Mouse (Mus musculus) hindbrain, embryonic 12.5 days (tissue): ENCODE data around the gene Ifrd2. TPM values are rescaled to one million over a fixed set of nuclear protein-coding genes. Genes with fewer than 3 reads are reported as not detected.

ENCODE experiments used
- ATAC-seq: fragments of 200-750 bp; cut with Nextera tagmentation; 2 replicates; pipeline ENCODE4 v1.8.0; 2017; ENCODE audit warnings: moderate TSS enrichment; ENCODE audit not compliant: low FRiP score
- H3K27ac ChIP-seq: fragments of 300-500 bp; sonication (generic); 2 replicates; pipeline ENCODE4 v1.5.1; 2016; ENCODE audit warnings: mild to moderate bottlenecking
- H3K27me3 ChIP-seq: fragments of 300-500 bp; sonication (generic); 2 replicates; pipeline ENCODE4 v1.6.1; 2016; ENCODE audit warnings: mild to moderate bottlenecking
- H3K36me3 ChIP-seq: fragments of 300-500 bp; sonication (generic); 2 replicates; pipeline ENCODE4 v1.6.1; 2016; ENCODE audit warnings: mild to moderate bottlenecking
- H3K4me1 ChIP-seq: fragments of 300-500 bp; sonication (generic); 2 replicates; pipeline ENCODE4 v1.6.1; 2016
- H3K4me2 ChIP-seq: fragments of 300-500 bp; sonication (generic); replicated peaks from 2 replicates; pipeline ENCODE4 v1.6.1; 2016; ENCODE audit warnings: mild to moderate bottlenecking
- H3K4me3 ChIP-seq: fragments of 300-500 bp; sonication (generic); 2 replicates; pipeline ENCODE4 v1.5.1; 2016; ENCODE audit warnings: mild to moderate bottlenecking
- H3K9ac ChIP-seq: fragments of 300-500 bp; sonication (generic); 2 replicates; pipeline ENCODE4 v1.6.1; 2016; ENCODE audit warnings: mild to moderate bottlenecking, moderate library complexity
- H3K9me3 ChIP-seq: fragments of 300-500 bp; sonication (generic); replicated peaks from 2 replicates; pipeline ENCODE4 v1.6.1; 2016; ENCODE audit warnings: mild to moderate bottlenecking
- WGBS: fragments of 180-500 bp; shearing (Covaris S2); methylation state at CpG from one replicate; pipeline ENCODE4 v1.1.7; 2016; 5-methylcytosine and 5-hydroxymethylcytosine counted together
- polyA plus RNA-seq: library from polyadenylated mRNA; unstranded; fragments of >200 nt; fragmentation: Nextera tagmentation; extraction: Ambion mirVana; gene quantifications from 2 replicates; pipeline ENCODE4 v1.2.1, GENCODE M21; 2016

Ifrd2 gene
- polyA plus RNA-seq: 19.5 and 21.9 TPM in 2 replicates

DNA sequence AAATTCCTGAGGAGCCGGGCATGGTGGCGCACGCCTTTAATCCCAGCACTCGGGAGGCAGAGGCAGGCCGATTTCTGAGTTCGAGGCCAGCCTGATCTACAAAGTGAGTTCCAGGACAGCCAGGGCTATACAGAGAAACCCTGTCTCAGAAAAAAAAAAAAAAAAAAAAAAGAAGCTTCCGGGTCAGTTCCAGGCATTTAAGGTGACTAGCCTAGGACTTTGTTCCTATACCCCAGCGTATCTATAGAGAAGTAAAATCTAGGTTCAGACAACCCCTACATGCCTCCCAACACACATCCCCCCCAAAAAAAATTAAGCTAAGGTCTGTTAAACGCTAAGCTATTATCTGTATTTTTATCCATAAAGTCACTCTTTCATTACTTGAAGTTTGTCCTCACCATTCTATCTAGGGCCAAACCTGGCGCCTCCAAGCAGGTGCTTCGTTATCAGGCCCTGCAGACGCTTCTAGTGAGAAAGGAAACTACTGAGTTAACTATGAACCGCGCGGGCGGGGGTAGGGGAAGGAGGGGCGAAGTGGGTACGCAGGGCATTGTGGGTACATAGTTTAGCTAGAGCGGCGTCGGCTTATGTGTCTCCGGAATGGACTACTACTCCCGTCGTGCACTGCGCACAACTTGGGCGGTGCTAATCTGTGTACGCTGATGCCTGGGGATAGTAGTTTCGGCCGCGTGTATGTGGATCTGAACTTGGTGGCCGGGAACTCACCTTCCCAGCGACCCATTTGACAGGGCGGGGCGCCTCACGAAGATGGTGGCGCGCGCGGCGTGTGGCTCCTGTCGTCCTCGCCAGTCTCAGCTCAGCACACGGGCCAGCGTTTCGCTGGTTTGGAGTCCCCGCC is at the start of gene Ifrd2:
TSS of gene Ifrd2 (plus strand) at position 669 of the 859 bp plus-strand sequence.
- ATAC-seq: peak; percentile 98
- Histone ChIP-seq H3K27me3 (no peaks in the 10 kb centered on the region), H3K9ac (peak within 1 kb of the TSS; percentile 61), H3K4me1 (peaks cover 13% of the 10 kb centered on the region), H3K36me3 (peaks cover 34% of the 10 kb centered on the region), H3K4me2 (peak within 1 kb of the TSS; percentile 86), H3K4me3 (peak within 1 kb of the TSS; percentile 60), H3K27ac (no peak within 1 kb of the TSS), H3K9me3 (no peaks in the 10 kb centered on the region)
- 14% methylated on average over 46 of the region's 46 CpGs for WGBS

DNA sequence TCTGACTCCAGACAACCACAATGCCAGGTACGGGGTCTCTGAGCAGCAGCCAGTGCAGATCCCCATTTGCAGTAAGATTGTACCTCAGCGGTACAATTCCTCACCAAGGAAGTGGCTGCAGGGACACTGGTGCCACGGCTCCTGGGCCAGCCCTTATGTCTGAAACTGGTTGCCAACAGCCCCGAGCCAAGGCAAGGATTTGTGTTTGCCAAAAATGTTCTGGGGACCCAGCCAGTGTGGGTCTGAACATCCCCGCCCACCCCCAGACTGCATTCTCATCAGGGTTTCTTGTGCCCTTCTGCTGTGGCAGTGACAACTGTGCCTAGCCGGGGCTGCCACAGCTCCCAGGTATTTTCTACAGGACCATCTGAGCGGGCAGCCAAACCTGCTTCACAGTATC is 49.2 kb upstream of the Ifrd2 start:
- no peak overlapping the region for H3K4me3 ChIP-seq
- H3K4me1 ChIP-seq: peaks cover 52% of the 10 kb centered on the region
- H3K27ac ChIP-seq: no peak overlapping the region
- WGBS: 94% methylated on average over 7 of the region's 7 CpGs
- H3K9me3 ChIP-seq: no peaks in the 10 kb centered on the region
- H3K27me3 ChIP-seq: no peaks in the 10 kb centered on the region
- peaks cover 31% of the 10 kb centered on the region for H3K36me3 ChIP-seq
- H3K9ac ChIP-seq: no peak overlapping the region
- H3K4me2 ChIP-seq: no peak overlapping the region
- no peak for ATAC-seq

DNA sequence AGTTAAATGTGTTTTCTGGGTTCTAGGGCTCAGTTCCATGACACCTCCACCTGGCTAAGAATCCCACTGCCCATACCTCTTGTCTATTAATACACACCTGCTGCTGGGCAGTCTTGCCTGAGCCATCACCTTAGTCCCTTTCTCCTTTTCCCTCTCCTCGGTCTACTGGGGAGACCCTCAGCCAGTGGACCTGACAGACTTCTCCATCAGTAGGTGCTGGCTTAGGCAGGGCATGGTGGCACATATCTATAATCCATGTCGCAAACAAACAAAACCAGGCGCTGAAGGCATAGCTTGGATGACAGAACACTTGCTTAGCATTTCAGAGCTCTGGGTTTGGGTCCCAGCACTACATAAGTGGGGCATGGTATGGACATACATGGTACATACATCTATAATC is 48.7 kb upstream of the Ifrd2 start:
- Histone ChIP-seq H3K4me3 (no peak overlapping the region), H3K27ac (no peak overlapping the region), H3K9ac (no peak overlapping the region), H3K4me1 (peaks cover 50% of the 10 kb centered on the region), H3K27me3 (no peaks in the 10 kb centered on the region), H3K9me3 (no peaks in the 10 kb centered on the region), H3K36me3 (peaks cover 36% of the 10 kb centered on the region), H3K4me2 (no peak overlapping the region)
- no peak for ATAC-seq
- over 99% methylated on average over 3 of the region's 3 CpGs for WGBS

DNA sequence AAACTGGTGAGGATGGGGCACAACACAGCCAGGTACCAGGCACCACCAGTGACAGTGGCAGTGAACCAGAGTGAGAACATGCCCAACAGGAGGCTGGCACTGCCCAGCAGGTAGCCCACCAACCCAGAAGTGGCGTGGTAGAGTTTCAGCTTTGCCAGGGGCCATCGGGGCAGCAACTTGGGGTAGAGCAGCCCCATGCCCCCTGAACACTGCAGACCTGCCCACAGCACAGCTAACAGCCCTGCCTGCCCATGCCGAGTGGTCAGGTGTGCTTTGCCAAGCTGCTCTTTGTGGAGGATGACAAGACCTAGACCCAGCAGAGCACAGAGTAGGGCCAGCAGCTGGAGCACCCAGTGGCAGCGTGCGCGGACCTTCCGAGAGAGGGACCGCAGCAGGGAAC is 47.5 kb upstream of the Ifrd2 start:
- no peak for ATAC-seq
- H3K9ac ChIP-seq: no peak overlapping the region
- H3K4me1 ChIP-seq: peaks cover 47% of the 10 kb centered on the region
- H3K4me2 ChIP-seq: no peak overlapping the region
- no peak overlapping the region for H3K4me3 ChIP-seq
- WGBS: 93% methylated on average over 8 of the region's 8 CpGs
- H3K9me3 ChIP-seq: no peaks in the 10 kb centered on the region
- no peaks in the 10 kb centered on the region for H3K27me3 ChIP-seq
- H3K27ac ChIP-seq: no peak overlapping the region
- H3K36me3 ChIP-seq: peaks cover 48% of the 10 kb centered on the region

DNA sequence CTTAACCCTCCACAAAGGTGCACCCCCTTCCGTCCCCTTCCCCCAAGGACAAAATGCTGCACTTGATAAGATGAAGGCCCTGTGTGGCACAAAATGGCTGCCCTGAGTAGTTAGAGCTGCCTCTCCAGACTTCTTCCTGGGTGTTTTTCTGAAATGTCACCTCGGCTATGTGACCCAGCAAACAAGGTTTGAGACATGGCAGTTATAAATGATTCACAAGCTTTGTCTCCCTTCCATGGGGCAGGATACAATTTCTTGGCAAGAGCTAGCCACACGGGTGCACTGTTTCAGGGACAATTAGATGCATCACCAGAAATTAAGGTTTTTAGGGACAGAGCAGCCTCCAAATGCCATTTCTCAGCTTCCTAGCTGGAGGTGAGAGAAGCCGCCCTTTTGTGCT is 47.0 kb upstream of the Ifrd2 start:
- Histone ChIP-seq H3K4me1 (peaks cover 42% of the 10 kb centered on the region), H3K4me2 (peak overlapping the region; percentile 83), H3K9me3 (no peaks in the 10 kb centered on the region), H3K9ac (no peak overlapping the region), H3K27ac (no peak overlapping the region), H3K27me3 (no peaks in the 10 kb centered on the region), H3K4me3 (no peak overlapping the region), H3K36me3 (peaks cover 50% of the 10 kb centered on the region)
- 69% methylated on average over 4 of the region's 4 CpGs for WGBS
- no peak for ATAC-seq

DNA sequence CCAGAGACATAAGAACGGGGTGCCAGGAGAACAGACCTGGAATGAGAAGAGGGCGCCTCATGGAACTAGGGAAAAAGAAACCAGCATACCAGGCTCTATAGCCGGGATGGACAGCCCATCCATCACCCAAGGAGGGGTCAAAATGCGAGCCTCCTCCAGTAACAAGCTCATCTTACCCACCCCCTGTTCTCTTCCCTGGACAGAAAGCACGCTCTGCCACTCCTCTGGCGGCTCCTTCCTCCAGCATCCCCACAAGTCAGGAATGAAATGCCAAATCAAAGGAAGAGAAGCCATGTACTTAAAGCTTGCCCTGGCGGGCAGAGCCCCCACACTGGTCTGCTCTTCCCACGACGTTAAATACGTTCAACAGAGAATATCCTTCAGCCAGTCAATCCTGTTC is 46.4 kb upstream of the Ifrd2 start:
- H3K36me3 ChIP-seq: peaks cover 50% of the 10 kb centered on the region
- no peak overlapping the region for H3K27ac ChIP-seq
- no peaks in the 10 kb centered on the region for H3K9me3 ChIP-seq
- H3K4me1 ChIP-seq: peaks cover 40% of the 10 kb centered on the region
- 30% methylated on average over 10 of the region's 10 CpGs for WGBS
- no peak for ATAC-seq
- H3K9ac ChIP-seq: peak overlapping the region; percentile 59
- peak overlapping the region; percentile 61 for H3K4me3 ChIP-seq
- no peaks in the 10 kb centered on the region for H3K27me3 ChIP-seq
- peak overlapping the region; percentile 83 for H3K4me2 ChIP-seq

DNA sequence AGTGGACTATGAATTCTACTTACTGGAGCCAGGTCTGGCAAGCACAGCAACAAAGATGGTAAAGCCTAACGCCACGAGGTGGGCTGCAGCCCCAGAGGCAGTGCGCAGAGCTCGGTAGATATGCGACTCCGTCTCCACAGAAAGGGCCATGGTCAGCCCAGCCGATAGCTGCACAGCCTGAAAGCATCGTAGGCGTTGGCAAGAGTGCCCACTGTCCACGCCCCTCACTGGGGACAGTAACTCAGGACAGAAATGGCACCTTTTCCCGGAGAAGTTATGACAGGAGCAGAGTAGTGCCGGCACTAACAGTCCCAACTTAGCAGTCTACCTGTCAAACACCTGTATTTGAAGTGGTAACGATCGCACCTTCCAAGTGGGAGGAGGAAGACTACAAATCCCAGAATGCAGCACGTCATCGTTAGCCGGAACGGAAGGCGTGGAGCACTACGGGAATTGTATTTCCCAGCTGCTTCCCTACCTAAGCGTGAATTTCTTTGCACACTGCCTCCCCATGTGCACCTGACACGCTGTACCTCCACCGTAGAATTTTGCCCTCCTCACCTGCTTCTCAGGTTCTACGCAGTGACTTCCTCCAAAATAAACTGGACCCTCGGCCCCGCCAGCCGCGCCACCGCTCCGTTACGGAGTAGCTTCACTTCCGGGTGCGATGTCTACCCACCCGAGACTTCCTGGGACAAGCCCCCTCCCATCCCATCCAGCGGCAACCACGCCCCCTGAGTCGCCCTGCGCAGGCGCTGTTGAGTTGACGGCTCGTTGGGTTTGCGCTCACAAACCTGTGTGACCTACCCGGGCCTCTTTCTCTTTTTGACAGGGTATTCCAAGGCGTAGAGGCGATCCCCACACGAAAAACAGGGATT is 45.7 kb upstream of the Ifrd2 start, which contains the start of the genes Cyb561d2 and Nprl2:
TSS of gene Cyb561d2 (minus strand) at position 720 of the 878 bp plus-strand sequence.
TSS of gene Nprl2 (plus strand) at position 753 of the 878 bp plus-strand sequence.
- H3K27ac ChIP-seq: no peak within 1 kb of the TSS
- ATAC-seq: peak; percentile 85
- peak within 1 kb of the TSS; percentile 61 for H3K4me3 ChIP-seq
- H3K4me1 ChIP-seq: peaks cover 40% of the 10 kb centered on the region
- H3K4me2 ChIP-seq: peak within 1 kb of the TSS; percentile 83
- H3K36me3 ChIP-seq: peaks cover 50% of the 10 kb centered on the region
- H3K9ac ChIP-seq: peak within 1 kb of the TSS; percentile 69
- H3K9me3 ChIP-seq: no peaks in the 10 kb centered on the region
- H3K27me3 ChIP-seq: no peaks in the 10 kb centered on the region
- 1% methylated on average over 46 of the region's 46 CpGs for WGBS

DNA sequence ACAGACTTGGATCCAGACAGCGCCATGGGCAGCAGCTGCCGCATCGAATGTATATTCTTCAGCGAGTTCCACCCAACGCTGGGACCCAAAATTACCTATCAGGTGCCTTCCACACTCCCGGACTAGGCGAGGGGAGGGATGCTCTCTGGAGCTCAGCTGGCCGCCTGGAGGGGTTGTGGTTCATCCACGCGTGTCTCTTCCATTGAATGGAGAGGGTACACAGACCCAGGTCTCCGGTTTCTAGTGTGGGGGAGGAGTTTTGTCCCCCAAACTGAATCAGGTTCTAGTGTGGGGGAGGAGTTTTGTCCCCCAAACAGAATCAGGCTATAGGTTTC is 45.1 kb upstream of the Ifrd2 start:
- under 1% methylated on average over 11 of the region's 11 CpGs for WGBS
- peak overlapping the region; percentile 61 for H3K4me3 ChIP-seq
- peaks cover 40% of the 10 kb centered on the region for H3K4me1 ChIP-seq
- H3K27ac ChIP-seq: no peak overlapping the region
- peak overlapping the region; percentile 83 for H3K4me2 ChIP-seq
- ATAC-seq: peak; percentile 39
- no peaks in the 10 kb centered on the region for H3K9me3 ChIP-seq
- H3K36me3 ChIP-seq: peaks cover 47% of the 10 kb centered on the region
- H3K27me3 ChIP-seq: no peaks in the 10 kb centered on the region
- H3K9ac ChIP-seq: peak overlapping the region; percentile 69

DNA sequence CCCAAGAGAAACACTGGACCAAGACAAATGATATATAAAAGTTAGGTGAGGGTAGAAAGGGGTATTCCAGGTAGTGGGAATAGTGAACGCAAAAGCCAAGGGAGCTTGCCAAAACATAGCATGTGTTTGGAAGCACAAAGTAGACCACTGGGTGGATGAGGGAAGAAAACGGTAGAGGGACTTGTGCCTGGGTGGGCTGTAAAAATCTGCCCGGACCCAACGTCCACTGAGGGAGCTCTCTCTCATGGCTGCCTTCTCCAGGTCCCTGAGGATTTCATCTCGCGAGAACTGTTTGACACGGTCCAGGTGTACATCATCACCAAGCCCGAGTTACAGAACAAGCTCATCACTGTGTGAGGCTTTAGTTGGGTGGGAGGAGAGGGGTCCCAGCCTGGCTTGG is 44.7 kb upstream of the Ifrd2 start:
- H3K27me3 ChIP-seq: no peaks in the 10 kb centered on the region
- peaks cover 42% of the 10 kb centered on the region for H3K4me1 ChIP-seq
- H3K4me2 ChIP-seq: peak overlapping the region; percentile 83
- peak overlapping the region; percentile 61 for H3K4me3 ChIP-seq
- no peaks in the 10 kb centered on the region for H3K9me3 ChIP-seq
- WGBS: 46% methylated on average over 8 of the region's 8 CpGs
- H3K27ac ChIP-seq: no peak overlapping the region
- peak overlapping the region; percentile 69 for H3K9ac ChIP-seq
- H3K36me3 ChIP-seq: peaks cover 44% of the 10 kb centered on the region
- no peak for ATAC-seq

DNA sequence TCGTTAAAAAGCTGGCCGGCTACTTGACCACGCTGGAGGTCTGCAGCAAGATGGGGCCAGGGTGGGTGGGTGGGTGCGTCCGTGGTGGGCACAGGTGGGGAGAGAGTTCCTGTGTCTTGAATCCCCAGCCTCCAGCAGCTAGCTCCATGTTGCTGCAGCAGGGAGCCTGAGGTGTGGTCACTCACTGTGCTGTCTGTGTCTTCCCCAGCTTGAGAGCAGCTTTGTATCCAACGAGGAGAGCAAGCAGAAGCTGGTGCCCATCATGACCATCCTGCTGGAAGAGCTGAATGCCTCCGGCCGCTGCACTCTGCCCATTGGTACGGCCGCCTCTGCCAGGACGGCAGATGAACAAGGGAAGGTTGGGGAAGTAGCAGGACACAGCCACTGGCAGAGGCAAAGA is 44.1 kb upstream of the Ifrd2 start:
- Histone ChIP-seq H3K9ac (no peak overlapping the region), H3K27ac (no peak overlapping the region), H3K27me3 (peaks cover under 1% of the 10 kb centered on the region; the same call in 1 of the 2 replicates), H3K9me3 (no peaks in the 10 kb centered on the region), H3K4me3 (no peak overlapping the region), H3K4me1 (peaks cover 43% of the 10 kb centered on the region), H3K4me2 (peak overlapping the region; percentile 83; the same call in 1 of the 2 replicates), H3K36me3 (peaks cover 38% of the 10 kb centered on the region)
- WGBS: 89% methylated on average over 11 of the region's 11 CpGs
- ATAC-seq: no peak

DNA sequence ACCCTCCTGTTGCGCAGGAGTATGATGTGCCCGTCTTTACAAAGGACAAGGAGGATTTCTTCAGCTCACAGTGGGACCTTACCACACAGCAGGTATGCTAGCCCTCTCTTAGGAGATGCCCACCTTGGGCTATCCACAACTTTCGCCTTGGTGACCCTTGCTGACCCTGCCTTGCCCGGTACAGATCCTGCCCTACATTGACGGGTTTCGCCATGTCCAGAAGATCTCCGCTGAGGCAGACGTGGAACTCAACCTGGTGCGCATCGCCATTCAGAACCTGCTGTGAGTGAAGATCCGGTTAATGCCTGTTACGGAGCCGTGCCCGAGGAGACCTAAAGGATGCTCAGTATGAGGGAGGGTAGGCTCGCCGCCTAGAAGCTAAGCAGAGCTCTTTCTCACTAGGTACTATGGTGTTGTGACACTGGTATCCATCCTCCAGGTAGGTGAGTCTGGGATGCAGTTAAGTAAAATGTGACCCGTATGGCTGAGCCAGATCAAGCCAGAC is 43.2 kb upstream of the Ifrd2 start:
- peaks cover 43% of the 10 kb centered on the region for H3K4me1 ChIP-seq

DNA sequence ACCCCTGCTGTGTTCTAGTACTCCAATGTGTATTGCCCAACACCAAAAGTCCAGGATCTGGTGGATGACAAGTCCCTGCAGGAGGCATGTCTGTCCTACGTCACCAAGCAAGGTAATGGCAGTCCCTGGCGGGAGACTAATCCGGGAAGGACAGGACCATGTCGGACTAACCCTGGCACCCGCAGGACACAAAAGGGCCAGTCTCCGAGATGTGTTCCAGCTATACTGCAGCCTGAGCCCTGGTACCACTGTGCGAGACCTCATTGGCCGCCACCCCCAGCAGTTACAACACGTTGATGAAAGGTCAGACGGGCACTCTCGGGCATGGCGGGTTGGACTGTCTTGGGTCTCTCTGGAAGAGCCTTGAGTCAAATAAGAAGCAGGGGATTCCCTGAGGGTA is 42.7 kb upstream of the Ifrd2 start:
- Histone ChIP-seq H3K9ac (no peak overlapping the region), H3K4me2 (no peak overlapping the region), H3K4me1 (peaks cover 43% of the 10 kb centered on the region), H3K9me3 (no peaks in the 10 kb centered on the region), H3K27me3 (peaks cover 14% of the 10 kb centered on the region), H3K4me3 (no peak overlapping the region), H3K27ac (no peak overlapping the region), H3K36me3 (peaks cover 24% of the 10 kb centered on the region)
- 94% methylated on average over 12 of the region's 12 CpGs for WGBS
- ATAC-seq: no peak

More for the DNA sequence above, 43.2 kb upstream of the Ifrd2 start:
- no peaks in the 10 kb centered on the region for H3K9me3 ChIP-seq
- H3K4me3 ChIP-seq: no peak overlapping the region
- no peak for ATAC-seq
- no peak overlapping the region for H3K9ac ChIP-seq
- WGBS: 93% methylated on average over 17 of the region's 17 CpGs
- H3K36me3 ChIP-seq: peaks cover 28% of the 10 kb centered on the region
- no peak overlapping the region for H3K27ac ChIP-seq
- H3K4me2 ChIP-seq: no peak overlapping the region
- H3K27me3 ChIP-seq: peaks cover 10% of the 10 kb centered on the region
